Mouse (Mus musculus): ENCODE data around the gene Rnf215. TPM values are rescaled to one million over a fixed set of nuclear protein-coding genes. Genes with fewer than 3 reads are reported as not detected.

The Rnf215 gene
- total RNA-seq, 2 experiments from 2014 or later = 2.5 to 8.6 TPM

DNA sequence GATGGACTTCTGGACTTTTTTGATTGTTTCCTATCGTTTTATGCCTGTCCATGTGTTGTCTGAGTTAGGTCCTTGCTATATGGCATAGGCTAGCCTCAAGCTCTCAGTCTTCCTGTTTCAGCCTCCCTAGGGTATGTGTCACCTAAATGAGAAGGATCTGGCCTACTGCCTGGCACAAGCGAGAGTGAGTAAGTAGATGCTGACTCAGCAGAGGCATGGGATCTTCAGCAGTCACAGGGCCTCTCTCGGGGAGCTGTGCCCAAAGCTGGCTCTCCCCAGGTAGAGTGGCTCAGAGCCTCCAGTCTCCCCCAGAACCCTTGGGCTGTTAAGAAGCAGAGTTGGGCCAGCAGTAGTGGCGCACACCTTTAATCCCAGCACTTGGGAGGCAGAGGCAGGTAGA lies 7.3 kb downstream of the Rnf215 start:
- ATAC-seq (replicated peaks; ENCODE audit: low FRiP score, poor library complexity, severe bottlenecking) = no peak

DNA sequence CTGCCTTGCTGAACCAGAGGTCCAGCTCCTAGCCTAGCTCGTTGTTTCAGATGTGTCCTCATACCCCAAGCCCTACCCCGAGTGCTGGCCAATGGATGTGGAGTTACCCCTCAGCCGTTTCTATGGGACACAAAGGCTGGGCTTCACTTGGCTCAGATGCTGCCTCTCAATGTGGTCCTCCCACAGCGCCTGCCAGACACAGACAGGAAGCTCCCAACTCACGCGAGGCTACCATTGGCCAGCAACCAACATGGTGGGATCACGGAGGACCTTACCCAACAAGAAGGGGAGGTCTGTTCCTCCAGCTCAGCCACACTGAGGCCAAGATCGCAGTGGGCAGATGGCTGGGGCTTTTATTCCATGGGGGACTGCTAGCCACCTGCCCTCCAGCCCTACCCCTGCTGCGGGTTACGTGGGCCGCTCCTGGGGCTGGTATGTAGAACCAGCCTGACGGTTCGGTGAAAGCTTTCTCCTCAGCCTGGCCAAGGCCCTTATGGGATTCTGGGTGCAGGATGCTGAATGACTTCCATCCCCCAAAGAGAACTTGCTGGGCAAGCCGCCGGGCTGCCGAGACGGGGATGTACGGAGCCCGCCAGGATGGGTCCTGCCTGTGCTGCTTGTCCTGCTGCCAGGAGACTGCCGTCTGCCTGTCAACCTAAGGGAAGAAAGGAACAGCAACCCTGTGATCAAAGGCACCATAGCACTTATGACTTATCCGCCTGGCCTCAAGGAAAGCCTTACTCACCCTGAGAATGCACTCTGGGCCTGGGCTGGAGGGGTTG lies 8.5 kb downstream of the Rnf215 start:
- ATAC-seq (replicated peaks; ENCODE audit: low FRiP score, poor library complexity, severe bottlenecking) = no peak

DNA sequence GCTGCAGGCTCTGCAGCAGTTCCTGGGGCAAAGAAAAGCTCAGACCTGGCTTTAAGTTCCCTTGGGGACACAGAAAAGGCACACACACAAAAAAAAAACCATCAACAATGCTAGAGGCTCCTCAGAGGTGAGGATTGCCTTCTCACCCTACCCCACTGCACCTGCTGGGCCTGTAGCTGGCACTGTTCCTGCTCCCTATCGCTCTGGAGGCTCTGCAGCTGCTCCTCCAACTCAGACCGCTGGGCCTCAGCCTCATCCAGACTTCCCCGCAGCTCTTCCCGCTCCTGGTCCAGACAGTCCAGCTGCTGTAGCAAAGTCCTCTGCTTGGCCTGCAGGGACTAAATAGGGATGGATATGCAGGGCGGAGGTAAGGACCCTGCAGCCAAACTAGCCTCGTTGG lies 11.4 kb downstream of the Rnf215 start:
- no peak for ATAC-seq (replicated peaks; ENCODE audit: low FRiP score, poor library complexity, severe bottlenecking)

DNA sequence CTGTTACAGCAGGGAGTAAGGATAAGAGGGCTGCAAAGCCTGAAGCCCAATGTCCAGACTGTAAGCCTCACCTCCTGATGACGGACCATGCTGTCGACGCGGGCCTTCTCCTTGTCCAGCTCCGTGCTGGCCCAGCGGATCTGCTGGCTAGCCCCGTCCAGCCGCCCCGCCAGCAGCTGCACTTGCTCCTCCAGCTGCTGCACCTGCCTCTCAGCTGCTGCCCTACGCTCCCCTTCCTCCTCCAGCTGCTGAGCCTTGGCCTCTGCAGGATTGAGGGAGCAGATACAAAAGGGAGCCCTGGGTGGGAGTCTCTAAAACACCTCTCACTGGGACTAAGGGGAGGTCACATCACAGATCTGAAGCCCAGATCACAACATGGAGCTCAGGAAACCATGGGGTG lies 12.1 kb downstream of the Rnf215 start:
- ATAC-seq (replicated peaks; ENCODE audit: low FRiP score, poor library complexity, severe bottlenecking) = no peak

- ATAC-seq (replicated peaks; ENCODE audit: low FRiP score, poor library complexity, severe bottlenecking) = no peak
These were observed 13.1 kb downstream of the Rnf215 start for GRCm38 (mm10) chr11:4148120-4148519.

GRCm38 (mm10) chr11:4148536-4149156 lies 13.6 kb downstream of the Rnf215 start:
- no peak for ATAC-seq (replicated peaks; ENCODE audit: low FRiP score, poor library complexity, severe bottlenecking)

GRCm38 (mm10) chr11:4149886-4150285 lies 14.9 kb downstream of the Rnf215 start:
- ATAC-seq (replicated peaks; ENCODE audit: low FRiP score, poor library complexity, severe bottlenecking) = no peak

- no peak for ATAC-seq (replicated peaks; ENCODE audit: low FRiP score, poor library complexity, severe bottlenecking)
These were observed 18.7 kb downstream of the Rnf215 start for GRCm38 (mm10) chr11:4153694-4154093.

DNA sequence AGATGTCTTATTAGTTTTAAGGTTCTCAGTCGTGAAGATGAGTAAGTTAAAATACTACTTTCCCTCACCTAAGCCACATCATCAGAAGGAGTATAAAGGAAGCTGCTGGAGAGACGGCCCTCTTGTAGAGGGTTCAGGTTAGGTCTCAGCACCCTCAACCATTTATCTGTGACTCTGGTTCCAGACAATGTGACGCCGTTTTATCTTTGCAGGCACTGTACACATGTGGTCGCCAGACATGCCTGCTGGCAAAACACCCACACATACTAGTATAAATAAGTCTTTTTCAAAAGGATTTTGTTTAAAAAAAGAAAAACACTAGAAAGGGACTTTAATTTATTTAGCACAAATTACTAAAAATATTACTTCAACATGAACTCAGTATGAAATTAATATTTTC lies 20.6 kb downstream of the Rnf215 start:
- ATAC-seq (replicated peaks; ENCODE audit: low FRiP score, poor library complexity, severe bottlenecking) = no peak

- ATAC-seq (replicated peaks; ENCODE audit: low FRiP score, poor library complexity, severe bottlenecking) = no peak
These were observed 23.7 kb downstream of the Rnf215 start for GRCm38 (mm10) chr11:4158676-4159075.

DNA sequence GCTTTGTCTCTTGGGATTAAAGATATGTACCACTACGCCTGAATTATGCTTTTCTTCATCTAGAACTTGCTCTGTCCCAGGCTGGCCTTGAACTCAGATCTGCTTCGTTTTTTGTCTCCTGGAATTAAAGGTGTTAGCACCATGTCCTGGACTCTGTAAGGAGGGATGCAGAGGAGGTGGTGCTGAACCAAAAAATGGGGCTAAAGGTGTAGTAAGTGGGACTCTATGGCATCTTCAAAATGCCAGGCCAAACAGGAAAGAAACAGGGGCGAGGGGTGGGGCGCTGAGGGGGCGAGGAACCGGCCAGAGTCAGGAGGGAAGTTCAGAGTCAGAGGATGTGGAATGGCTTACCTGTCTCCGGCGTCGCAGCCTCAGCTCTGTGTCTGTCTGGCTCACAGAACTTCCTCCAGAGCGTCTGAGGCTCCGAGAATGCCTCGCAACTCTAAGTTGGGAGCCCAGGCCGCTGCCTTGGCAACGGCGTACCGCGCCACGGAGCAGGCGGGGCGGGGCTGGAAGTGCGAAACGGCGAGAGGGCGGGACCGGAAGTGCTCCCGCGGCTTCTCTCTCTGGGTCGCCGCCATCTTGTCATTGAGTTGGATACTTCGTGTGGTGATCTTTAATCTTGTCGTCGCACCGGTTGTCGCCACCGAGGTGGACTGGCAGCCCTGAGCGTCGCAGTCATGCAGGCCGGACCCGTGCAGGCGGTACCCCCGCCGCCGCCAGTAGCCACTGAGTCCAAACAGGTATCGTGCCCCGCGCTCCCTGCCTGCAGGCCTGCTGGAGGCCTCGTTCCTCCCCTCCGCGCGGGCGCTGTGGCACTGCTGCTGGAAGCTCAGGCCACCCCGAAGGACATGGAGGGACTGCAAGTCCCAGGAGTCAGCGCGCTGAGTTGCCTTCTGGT lies 25.1 kb downstream of the Rnf215 start, which contains the start of the genes Ccdc157 and Sf3a1:
Gene Ccdc157, minus strand, starts transcription at position 486 of the 901 bp plus-strand sequence.
Gene Sf3a1, plus strand, starts transcription at position 543 of the 901 bp plus-strand sequence.
- ATAC-seq (replicated peaks; ENCODE audit: low FRiP score, poor library complexity, severe bottlenecking) = peak; percentile 98

DNA sequence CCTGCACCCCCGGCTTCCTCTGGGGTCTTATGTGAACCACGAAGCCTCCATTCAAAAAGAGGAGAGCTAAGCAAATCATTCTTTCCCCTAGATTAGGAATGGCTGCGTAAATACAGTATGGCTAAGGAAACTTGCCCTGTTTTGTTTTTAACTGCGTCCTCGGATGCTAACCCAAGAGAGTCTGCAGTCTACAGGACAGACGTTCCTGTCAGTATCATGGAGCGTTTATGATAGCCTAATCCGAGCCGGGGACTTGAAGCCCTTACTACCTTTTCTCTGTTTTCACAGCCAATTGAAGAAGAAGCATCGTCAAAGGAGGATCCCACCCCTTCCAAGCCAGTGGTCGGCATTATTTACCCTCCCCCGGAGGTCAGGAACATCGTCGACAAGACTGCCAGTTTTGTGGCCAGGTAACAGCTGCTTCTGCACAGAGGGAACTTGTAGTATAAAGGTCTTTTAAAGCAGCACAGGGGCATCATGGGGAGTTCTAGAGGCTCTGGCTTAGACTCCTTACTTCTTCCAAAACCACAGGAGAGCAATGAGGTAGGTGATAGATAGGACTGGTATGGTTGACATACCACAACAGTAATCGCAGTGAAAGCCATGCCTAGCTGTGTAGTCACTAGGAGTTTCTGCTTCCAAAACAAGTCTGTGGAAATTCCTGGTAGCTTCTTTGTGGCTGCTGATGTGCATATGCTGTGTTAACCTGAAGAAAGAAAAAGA lies 25.9 kb downstream of the Rnf215 start:
- 0 out of 2 replicates have a peak, but pooled peaks have one; percentile 7 for ATAC-seq (replicated peaks; ENCODE audit: low FRiP score, poor library complexity, severe bottlenecking)

DNA sequence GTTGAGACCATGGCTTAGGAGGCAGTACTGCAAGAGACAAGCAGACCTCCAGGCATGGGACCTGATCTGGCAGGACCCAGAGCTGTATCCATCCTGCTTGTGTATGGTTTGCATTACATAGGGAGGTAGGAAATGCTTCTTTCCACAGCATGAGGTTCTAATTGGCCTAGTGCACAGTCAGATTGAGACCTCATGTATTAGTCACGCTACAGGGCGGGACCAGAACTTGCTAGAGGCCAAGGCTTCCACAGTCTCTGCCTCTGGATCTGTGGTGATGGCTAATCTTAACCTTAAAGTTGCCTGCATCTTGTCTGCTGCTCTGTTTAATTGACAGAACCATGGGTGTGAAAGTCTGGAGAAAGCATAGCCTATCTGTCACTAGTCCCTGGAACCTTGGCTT lies 29.7 kb downstream of the Rnf215 start:
- no peak for ATAC-seq (replicated peaks; ENCODE audit: low FRiP score, poor library complexity, severe bottlenecking)

DNA sequence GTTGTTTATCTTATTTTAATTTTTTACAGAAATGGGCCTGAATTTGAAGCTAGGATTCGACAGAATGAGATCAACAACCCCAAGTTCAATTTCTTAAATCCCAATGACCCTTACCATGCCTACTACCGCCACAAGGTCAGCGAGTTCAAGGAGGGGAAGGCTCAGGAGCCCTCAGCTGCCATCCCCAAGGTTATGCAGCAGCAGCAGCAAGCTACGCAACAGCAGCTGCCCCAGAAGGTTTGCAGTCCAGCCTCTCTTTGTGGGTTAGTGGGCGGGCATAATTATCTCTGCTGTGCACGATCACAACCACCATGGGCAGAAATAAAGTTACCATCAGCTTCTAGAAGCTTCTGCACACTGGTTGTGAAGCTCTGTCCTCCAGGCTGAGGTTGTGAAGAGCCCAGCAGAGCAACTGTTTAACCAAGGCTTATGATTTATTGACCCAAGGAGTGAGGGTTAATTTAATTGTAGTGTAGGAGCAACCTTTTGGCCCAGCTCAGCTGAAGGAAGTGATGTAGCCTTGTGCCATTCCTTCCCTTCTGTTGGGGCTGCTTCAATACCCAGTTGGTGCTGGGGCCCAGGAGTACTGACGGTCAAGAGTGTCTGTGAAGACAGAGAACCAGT lies 31.6 kb downstream of the Rnf215 start:
- ATAC-seq (replicated peaks; ENCODE audit: low FRiP score, poor library complexity, severe bottlenecking) = no peak

- no peak for ATAC-seq (replicated peaks; ENCODE audit: low FRiP score, poor library complexity, severe bottlenecking)
These were observed 39.6 kb downstream of the Rnf215 start for GRCm38 (mm10) chr11:4174586-4174985.

DNA sequence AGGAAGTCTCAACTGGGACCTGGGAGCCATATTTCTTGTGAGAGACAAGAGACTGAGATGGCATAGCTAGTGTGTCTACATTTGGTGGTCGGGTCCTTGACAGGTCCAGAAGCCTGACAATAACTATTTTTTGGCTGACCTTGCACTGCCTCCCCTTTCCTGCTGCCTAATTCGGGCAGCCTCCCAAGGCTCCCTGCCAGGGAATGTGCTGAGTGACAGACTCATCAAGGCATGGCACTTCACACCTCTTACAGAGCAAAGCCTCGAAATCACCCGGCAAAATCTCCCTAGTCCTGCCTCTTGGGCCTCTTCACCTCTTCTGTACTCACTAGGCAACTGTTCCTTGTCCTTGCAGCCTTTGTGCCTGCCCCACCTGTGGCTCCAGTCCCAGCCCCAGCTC lies 42.7 kb downstream of the Rnf215 start:
- ATAC-seq (replicated peaks; ENCODE audit: low FRiP score, poor library complexity, severe bottlenecking) = no peak

- ATAC-seq (replicated peaks; ENCODE audit: low FRiP score, poor library complexity, severe bottlenecking) = no peak
These were observed 47.1 kb downstream of the Rnf215 start for GRCm38 (mm10) chr11:4182061-4182460.

GRCm38 (mm10) chr11:4183511-4183910 lies 48.5 kb downstream of the Rnf215 start:
- no peak for ATAC-seq (replicated peaks; ENCODE audit: low FRiP score, poor library complexity, severe bottlenecking)

GRCm38 (mm10) chr11:4184251-4184952 lies 49.4 kb downstream of the Rnf215 start:
- ATAC-seq (replicated peaks; ENCODE audit: low FRiP score, poor library complexity, severe bottlenecking) = no peak

Data from erythroblast, adult 5-6 weeks (primary cell).